Mouse (Mus musculus): Measurements from ENCODE around the gene Gng8. TPM values are rescaled to one million over a fixed set of nuclear protein-coding genes. Genes with fewer than 3 reads are reported as not detected.

Gene Gng8
- polyA plus RNA-seq, 1 experiment, result not detected

GRCm38 (mm10) chr7:16905491-16906021 is 14.0 kb downstream of the Gng8 start:
- TF ChIP-seq CTCF (IDR thresholded peaks at IDR 0.05; ENCODE audit: control insufficient read depth, insufficient read depth, low read length), result no peak
- TF ChIP-seq POLR2A (IDR thresholded peaks at IDR 0.05; ENCODE audit: borderline replicate concordance, control insufficient read depth, low read depth, low read length), result no peak
- Histone ChIP-seq H3K27ac (ENCODE audit: control insufficient read depth, insufficient read depth, low read depth, low read length, poor library complexity) (peak overlapping the region; percentile 62; the same call in 1 of the 2 replicates), H3K4me1 (ENCODE audit: control insufficient read depth, insufficient read depth, low read length) (peaks cover 20% of the 10 kb centered on the region), H3K4me3 (replicated peaks; ENCODE audit: control insufficient read depth, low read depth, low read length) (no peak overlapping the region)
- WGBS, result 68% methylated on average over 9 of the region's 9 CpGs

- Histone ChIP-seq H3K4me3 (replicated peaks; ENCODE audit: control insufficient read depth, low read depth, low read length) (peak within 1 kb of the TSS; percentile 66), H3K27ac (ENCODE audit: control insufficient read depth, insufficient read depth, low read depth, low read length, poor library complexity) (peak within 1 kb of the TSS; percentile 92), H3K4me1 (ENCODE audit: control insufficient read depth, insufficient read depth, low read length) (peaks cover 20% of the 10 kb centered on the region)
- WGBS, result 10% methylated on average over 6 of the region's 6 CpGs
- no peak for TF ChIP-seq POLR2A (IDR thresholded peaks at IDR 0.05; ENCODE audit: borderline replicate concordance, control insufficient read depth, low read depth, low read length)
- no peak for TF ChIP-seq CTCF (IDR thresholded peaks at IDR 0.05; ENCODE audit: control insufficient read depth, insufficient read depth, low read length)
Observed at GRCm38 (mm10) chr7:16906281-16906680, 14.7 kb downstream of the Gng8 start, which contains the start of gene Ptgir. Gene Ptgir (plus strand): TSS chr7:16906490.

GRCm38 (mm10) chr7:16906889-16907559 is 15.4 kb downstream of the Gng8 start:
- 85% methylated on average over 41 of the region's 41 CpGs for whole genome bisulfite sequencing
- TF ChIP-seq POLR2A (IDR thresholded peaks at IDR 0.05; ENCODE audit: borderline replicate concordance, control insufficient read depth, low read depth, low read length), result 0 out of 2 replicates have a peak, but pooled peaks have one; percentile 8
- TF ChIP-seq CTCF (IDR thresholded peaks at IDR 0.05; ENCODE audit: control insufficient read depth, insufficient read depth, low read length), result no peak
- Histone ChIP-seq H3K27ac (ENCODE audit: control insufficient read depth, insufficient read depth, low read depth, low read length, poor library complexity) (peak overlapping the region; percentile 92), H3K4me1 (ENCODE audit: control insufficient read depth, insufficient read depth, low read length) (peaks cover 20% of the 10 kb centered on the region), H3K4me3 (replicated peaks; ENCODE audit: control insufficient read depth, low read depth, low read length) (peak overlapping the region; percentile 66)

- H3K4me1 ChIP-seq (ENCODE audit: control insufficient read depth, insufficient read depth, low read length), result peaks cover 16% of the 10 kb centered on the region
- WGBS, result 20% methylated on average over 7 of the region's 7 CpGs
- TF ChIP-seq CTCF (IDR thresholded peaks at IDR 0.05; ENCODE audit: control insufficient read depth, insufficient read depth, low read length) (no peak), POLR2A (IDR thresholded peaks at IDR 0.05; ENCODE audit: borderline replicate concordance, control insufficient read depth, low read depth, low read length) (no peak)
- H3K4me3 ChIP-seq (replicated peaks; ENCODE audit: control insufficient read depth, low read depth, low read length), result peak overlapping the region; percentile 66
- peak overlapping the region; percentile 92 for H3K27ac ChIP-seq (ENCODE audit: control insufficient read depth, insufficient read depth, low read depth, low read length, poor library complexity)
Observed at GRCm38 (mm10) chr7:16907842-16908241, 16.3 kb downstream of the Gng8 start.

GRCm38 (mm10) chr7:16908367-16908766 is 16.8 kb downstream of the Gng8 start:
- H3K4me1 ChIP-seq (ENCODE audit: control insufficient read depth, insufficient read depth, low read length), result peaks cover 15% of the 10 kb centered on the region
- H3K27ac ChIP-seq (ENCODE audit: control insufficient read depth, insufficient read depth, low read depth, low read length, poor library complexity), result peak overlapping the region; percentile 92
- 4% methylated on average over 11 of the region's 11 CpGs for WGBS
- peak overlapping the region; percentile 64 for H3K4me3 ChIP-seq (replicated peaks; ENCODE audit: control insufficient read depth, low read depth, low read length)
- no peak for TF ChIP-seq POLR2A (IDR thresholded peaks at IDR 0.05; ENCODE audit: borderline replicate concordance, control insufficient read depth, low read depth, low read length)
- TF ChIP-seq CTCF (IDR thresholded peaks at IDR 0.05; ENCODE audit: control insufficient read depth, insufficient read depth, low read length), result no peak

GRCm38 (mm10) chr7:16908859-16909258 is 17.3 kb downstream of the Gng8 start:
- WGBS, result 30% methylated on average over 11 of the region's 11 CpGs
- H3K27ac ChIP-seq (ENCODE audit: control insufficient read depth, insufficient read depth, low read depth, low read length, poor library complexity), result peak overlapping the region; percentile 92
- TF ChIP-seq POLR2A (IDR thresholded peaks at IDR 0.05; ENCODE audit: borderline replicate concordance, control insufficient read depth, low read depth, low read length) (0 out of 2 replicates have a peak, but pooled peaks have one; percentile 26), CTCF (IDR thresholded peaks at IDR 0.05; ENCODE audit: control insufficient read depth, insufficient read depth, low read length) (no peak)
- peaks cover 15% of the 10 kb centered on the region for H3K4me1 ChIP-seq (ENCODE audit: control insufficient read depth, insufficient read depth, low read length)
- H3K4me3 ChIP-seq (replicated peaks; ENCODE audit: control insufficient read depth, low read depth, low read length), result peak overlapping the region; percentile 64

- TF ChIP-seq POLR2A (IDR thresholded peaks at IDR 0.05; ENCODE audit: borderline replicate concordance, control insufficient read depth, low read depth, low read length) (no peak), CTCF (IDR thresholded peaks at IDR 0.05; ENCODE audit: control insufficient read depth, insufficient read depth, low read length) (no peak)
- H3K4me3 ChIP-seq (replicated peaks; ENCODE audit: control insufficient read depth, low read depth, low read length), result peak overlapping the region; percentile 4
- peak overlapping the region; percentile 92 for H3K27ac ChIP-seq (ENCODE audit: control insufficient read depth, insufficient read depth, low read depth, low read length, poor library complexity)
- H3K4me1 ChIP-seq (ENCODE audit: control insufficient read depth, insufficient read depth, low read length), result peaks cover 13% of the 10 kb centered on the region
- 6% methylated on average over 10 of the region's 10 CpGs for WGBS
Observed at GRCm38 (mm10) chr7:16909909-16910308, 18.3 kb downstream of the Gng8 start.

- H3K4me3 ChIP-seq (replicated peaks; ENCODE audit: control insufficient read depth, low read depth, low read length), result no peak overlapping the region
- H3K4me1 ChIP-seq (ENCODE audit: control insufficient read depth, insufficient read depth, low read length), result peaks cover 8% of the 10 kb centered on the region
- WGBS, result 40% methylated on average over 3 of the region's 3 CpGs
Observed at GRCm38 (mm10) chr7:16911904-16912303, 20.3 kb downstream of the Gng8 start.

More at GRCm38 (mm10) chr7:16911904-16912303, 20.3 kb downstream of the Gng8 start:
- H3K27ac ChIP-seq (ENCODE audit: control insufficient read depth, insufficient read depth, low read depth, low read length, poor library complexity), result peak overlapping the region; percentile 18; the same call in 1 of the 2 replicates
- TF ChIP-seq POLR2A (IDR thresholded peaks at IDR 0.05; ENCODE audit: borderline replicate concordance, control insufficient read depth, low read depth, low read length) (no peak), CTCF (IDR thresholded peaks at IDR 0.05; ENCODE audit: control insufficient read depth, insufficient read depth, low read length) (no peak)

Data from bone marrow, adult 2 months (tissue).